Mouse (Mus musculus) forebrain, embryonic 13.5 days (tissue): Measurements from ENCODE around the gene Mlkl. TPM values are rescaled to one million over a fixed set of nuclear protein-coding genes. Genes with fewer than 3 reads are reported as not detected.
"Not testable (repeated sequence)": the region's sequence is repeated elsewhere in the genome, so short reads cannot be mapped to it uniquely, and the experiment has no call there.

Experiments used
- ATAC-seq: fragments of 200-750 bp; cut with Nextera tagmentation; 2 replicates; pipeline ENCODE4 v1.8.0; 2017
- H3K27ac ChIP-seq: fragments of 300-500 bp; sonication (generic); 2 replicates; pipeline ENCODE4 v1.5.1; 2015; ENCODE audit warnings: inconsistent platforms, mild to moderate bottlenecking, moderate library complexity
- H3K27me3 ChIP-seq: fragments of 300-500 bp; sonication (generic); 2 replicates; pipeline ENCODE4 v1.6.1; 2015; ENCODE audit warnings: mild to moderate bottlenecking, inconsistent platforms
- H3K36me3 ChIP-seq: fragments of 300-500 bp; sonication (generic); 2 replicates; pipeline ENCODE4 v1.6.1; 2015; ENCODE audit warnings: mild to moderate bottlenecking, inconsistent platforms; ENCODE audit not compliant: poor library complexity, severe bottlenecking
- H3K4me1 ChIP-seq: fragments of 300-500 bp; sonication (generic); 2 replicates; pipeline ENCODE4 v1.6.1; 2015; ENCODE audit warnings: inconsistent platforms
- H3K4me2 ChIP-seq: fragments of 300-500 bp; sonication (generic); 2 replicates; pipeline ENCODE4 v1.6.1; 2015; ENCODE audit warnings: inconsistent platforms, mild to moderate bottlenecking, moderate library complexity
- H3K4me3 ChIP-seq: fragments of 300-500 bp; sonication (generic); 2 replicates; pipeline ENCODE4 v1.5.1; 2015; ENCODE audit warnings: mild to moderate bottlenecking, inconsistent platforms
- H3K9ac ChIP-seq: fragments of 300-500 bp; sonication (generic); 2 replicates; pipeline ENCODE4 v1.6.1; 2015; ENCODE audit warnings: mild to moderate bottlenecking, inconsistent platforms
- H3K9me3 ChIP-seq: fragments of 300-500 bp; sonication (generic); replicated peaks from 2 replicates; pipeline ENCODE4 v1.6.1; 2016; ENCODE audit warnings: inconsistent platforms
- WGBS: fragments of 180-500 bp; shearing (Covaris S2); methylation state at CpG from one replicate; pipeline ENCODE4 v1.1.7; 2015; 5-methylcytosine and 5-hydroxymethylcytosine counted together
- polyA plus RNA-seq: library from polyadenylated mRNA; unstranded; fragments of >200 nt; fragmentation: Nextera tagmentation; extraction: Ambion mirVana; gene quantifications from 2 replicates; pipeline ENCODE4 v1.2.1, GENCODE M21; 2015

Gene Mlkl
- polyA plus RNA-seq, 1 experiment from 2014 or later = 0.53 TPM

- Histone ChIP-seq H3K27me3 (no peaks in the 10 kb centered on the region), H3K9me3 (0 out of 2 replicates have a peak, but pooled peaks cover 3% of the 10 kb centered on the region), H3K4me1 (no peaks in the 10 kb centered on the region), H3K4me2 (no peak overlapping the region), H3K4me3 (no peak overlapping the region), H3K36me3 (peaks cover 21% of the 10 kb centered on the region), H3K27ac (no peak overlapping the region), H3K9ac (no peak overlapping the region)
- ATAC-seq = no peak
- 76% methylated on average over 2 of the region's 2 CpGs for WGBS
Observed at GRCm38 (mm10) chr8:111268277-111268676, 69.7 kb downstream of the Mlkl start.

- H3K9ac ChIP-seq, H3K27ac ChIP-seq, H3K4me1 ChIP-seq, H3K4me3 ChIP-seq, H3K9me3 ChIP-seq, H3K27me3 ChIP-seq, ATAC-seq, H3K4me2 ChIP-seq: not testable (repeated sequence)
- WGBS = 73% methylated on average over 7 of the region's 7 CpGs
- H3K36me3 ChIP-seq = peaks cover 11% of the 10 kb centered on the region
Observed at GRCm38 (mm10) chr8:111266161-111266560, 71.8 kb downstream of the Mlkl start.

DNA sequence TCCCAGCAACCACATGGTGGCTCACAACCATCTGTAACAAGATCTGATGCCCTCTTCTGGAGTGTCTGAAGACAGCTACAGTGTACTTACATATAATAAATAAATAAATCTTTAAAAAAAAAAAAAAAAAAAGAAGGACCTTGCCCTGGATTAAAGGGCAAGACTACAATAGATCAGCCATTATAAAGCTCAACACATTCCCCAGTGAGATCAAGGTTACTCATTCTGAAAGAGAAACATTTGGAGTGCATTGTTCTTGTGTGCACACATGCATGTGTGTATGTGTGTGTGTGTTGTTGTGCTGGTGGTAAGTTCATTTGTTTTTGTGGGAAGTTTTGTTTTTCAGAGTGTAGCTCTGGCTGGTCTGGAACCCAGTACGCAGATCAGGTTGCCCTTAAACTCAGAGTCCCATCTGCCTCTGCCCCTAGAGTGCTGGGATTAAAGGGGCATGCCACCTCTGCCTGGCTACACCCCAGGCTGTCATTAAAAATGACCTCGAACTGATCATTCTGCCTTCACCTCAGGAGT, 73.2 kb downstream of the Mlkl start:
- Histone ChIP-seq H3K4me1 (0 out of 2 replicates have a peak, but pooled peaks cover 2% of the 10 kb centered on the region), H3K36me3 (0 out of 2 replicates have a peak, but pooled peaks cover under 1% of the 10 kb centered on the region), H3K9ac (no peak overlapping the region), H3K4me3 (no peak overlapping the region), H3K27ac (no peak overlapping the region), H3K27me3 (no peaks in the 10 kb centered on the region), H3K4me2 (no peak overlapping the region), H3K9me3 (0 out of 2 replicates have a peak, but pooled peaks cover 3% of the 10 kb centered on the region)
- WGBS = 78% methylated on average over 2 of the region's 2 CpGs
- no peak for ATAC-seq

GRCm38 (mm10) chr8:111261981-111262381, 76.0 kb downstream of the Mlkl start:
- Histone ChIP-seq H3K4me1 (peaks cover 15% of the 10 kb centered on the region), H3K4me2 (no peak overlapping the region), H3K27ac (no peak overlapping the region), H3K9me3 (0 out of 2 replicates have a peak, but pooled peaks cover 3% of the 10 kb centered on the region), H3K4me3 (no peak overlapping the region), H3K9ac (no peak overlapping the region), H3K27me3 (no peaks in the 10 kb centered on the region), H3K36me3 (no peaks in the 10 kb centered on the region)
- ATAC-seq = no peak
- WGBS = 88% methylated on average over 4 of the region's 4 CpGs

Other genes starting within 250 kb of the Mlkl start
- 0.15 and 0.22 TPM in 2 replicates for gene Clec18a, start 245.8 kb downstream of the Mlkl start, polyA plus RNA-seq
- gene Pdpr, start 243.5 kb downstream of the Mlkl start, polyA plus RNA-seq = 11.5 and 13.4 TPM in 2 replicates
- 57.0 and 61.3 TPM in 2 replicates for gene Glg1, start 79.0 kb downstream of the Mlkl start, polyA plus RNA-seq
- gene Rfwd3, start 38.0 kb downstream of the Mlkl start, polyA plus RNA-seq = 47.9 and 52.6 TPM in 2 replicates
- not detected in 2 replicates for gene Fa2h, start 55.6 kb upstream of the Mlkl start, polyA plus RNA-seq
- 5.7 and 6.5 TPM in 2 replicates for gene Wdr59, start 183.9 kb upstream of the Mlkl start, polyA plus RNA-seq
- gene Znrf1, start 197.9 kb upstream of the Mlkl start, polyA plus RNA-seq = 48.0 and 48.7 TPM in 2 replicates